8 mouse cellular contexts compared by ENCODE assay signal in genomic region chr3:37896821-37897311, GRCm38 (mm10).
DNase-seq lines count a peak whose midpoint lies in the region; ATAC-seq and TF ChIP-seq lines count a peak whose summit lies in the region.

No protein-coding gene starts in this region.

- TF ChIP-seq CTCF in lung, postnatal 0 days (IDR thresholded peaks at IDR 0.05) = no peak

- ATAC-seq in forebrain, embryonic 15.5 days (replicated peaks) = peak; percentile 90
- peak; percentile 60 for ATAC-seq in lung, postnatal 0 days
- ATAC-seq in granulocyte monocyte progenitor cell, adult 5-6 weeks (replicated peaks; ENCODE audit: poor library complexity, severe bottlenecking) = no peak

- no peaks in the 10 kb centered on the region for H3K36me3 ChIP-seq in forebrain, embryonic 15.5 days
- H3K36me3 ChIP-seq in lung, postnatal 0 days (ENCODE audit: insufficient read depth, low read length) = no peaks in the 10 kb centered on the region

- intact Hi-C loops in heart, postnatal 25 days (cut with DNase I) = loop anchor here (5.0 kb wide), 1 partner anchor 320 kb away; no protein-coding TSS in a partner anchor

- H3K4me2 ChIP-seq in forebrain, embryonic 15.5 days (replicated peaks) = peak overlapping the region; percentile 45
- peak overlapping the region; percentile 40 for H3K4me2 ChIP-seq in lung, postnatal 0 days (replicated peaks; ENCODE audit: low read depth, low read length)

- H3K4me3 ChIP-seq in forebrain, embryonic 15.5 days = peak overlapping the region; percentile 21
- H3K4me3 ChIP-seq in lung, postnatal 0 days (ENCODE audit: low read depth, low read length) = no peak overlapping the region

- H3K9me3 ChIP-seq in forebrain, embryonic 15.5 days = no peaks in the 10 kb centered on the region
- H3K9me3 ChIP-seq in lung, postnatal 0 days (ENCODE audit: low read length) = peaks cover 2% of the 10 kb centered on the region; the same call in 1 of the 2 replicates

- H3K27ac ChIP-seq in forebrain, embryonic 15.5 days (replicated peaks) = no peak overlapping the region
- peak overlapping the region; percentile 38 for H3K27ac ChIP-seq in lung, postnatal 0 days (ENCODE audit: low read length)

- 1% methylated on average over 17 of the region's 17 CpGs for WGBS in forebrain, embryonic 15.5 days
- WGBS in lung, postnatal 0 days = 8% methylated on average over 17 of the region's 17 CpGs

- no peak overlapping the region; the same call in 1 of the 2 replicates for H3K9ac ChIP-seq in forebrain, embryonic 15.5 days (replicated peaks)
- H3K9ac ChIP-seq in lung, postnatal 0 days (replicated peaks; ENCODE audit: low read depth) = no peak overlapping the region

- peaks cover 3% of the 10 kb centered on the region; the same call in 1 of the 2 replicates for H3K27me3 ChIP-seq in forebrain, embryonic 15.5 days
- H3K27me3 ChIP-seq in lung, postnatal 0 days (replicated peaks; ENCODE audit: insufficient read depth, low read length) = no peaks in the 10 kb centered on the region

- peak; percentile 75 for DNase-seq in adrenal gland, adult 2 months
- no peak for DNase-seq in adrenal gland, adult 18-20 months (ENCODE audit: low spot score in 2 of 2)
- DNase-seq in heart, postnatal 25 days (ENCODE audit: low spot score) = peak; percentile 49
- DNase-seq in layer of hippocampus, adult 18-20 months (ENCODE audit: low spot score in 2 of 2) = peak; percentile 7 to 24
- peak; percentile 50 for DNase-seq in lung, postnatal 0 days (ENCODE audit: low spot score)
- peak; percentile 19 for DNase-seq in right cerebral cortex, postnatal 4 days

- TF ChIP-seq EP300 in lung, postnatal 0 days (IDR thresholded peaks at IDR 0.05) = no peak

- H3K4me1 ChIP-seq in forebrain, embryonic 15.5 days = peaks cover 12% of the 10 kb centered on the region
- no peaks in the 10 kb centered on the region for H3K4me1 ChIP-seq in lung, postnatal 0 days (ENCODE audit: insufficient read depth, low read depth, low read length)

Comparison
In these comparisons a context has a peak if more than half of its experiments do, and no peak if none do; other contexts are left out.
1. DNase-seq: peak in adrenal gland, adult 2 months (single experiment), heart, postnatal 25 days (single experiment), layer of hippocampus, adult 18-20 months (2 of 2), lung, postnatal 0 days (single experiment) and right cerebral cortex, postnatal 4 days (single experiment); none in adrenal gland, adult 18-20 months (0 of 2).